Mouse (Mus musculus) heart, embryonic 15.5 days (tissue): ENCODE data around the gene Traf5. TPM values are rescaled to one million over a fixed set of nuclear protein-coding genes. Genes with fewer than 3 reads are reported as not detected.

Experiments used
- ATAC-seq: fragments of 200-750 bp; cut with Nextera tagmentation; replicated peaks from 2 replicates; pipeline ENCODE4 v1.8.0; 2017; ENCODE audit warnings: low read depth, moderate TSS enrichment; ENCODE audit not compliant: insufficient number of reproducible peaks, insufficient read depth, low FRiP score
- H3K27ac ChIP-seq: fragments of 300-500 bp; sonication (generic); 2 replicates; pipeline ENCODE4 v1.5.1; 2015; ENCODE audit warnings: mild to moderate bottlenecking, inconsistent platforms
- H3K27me3 ChIP-seq: fragments of 300-500 bp; sonication (generic); 2 replicates; pipeline ENCODE4 v1.6.1; 2015; ENCODE audit warnings: inconsistent platforms
- H3K36me3 ChIP-seq: fragments of 300-500 bp; sonication (generic); 2 replicates; pipeline ENCODE4 v1.6.1; 2015; ENCODE audit warnings: mild to moderate bottlenecking, inconsistent platforms
- H3K4me1 ChIP-seq: fragments of 300-500 bp; sonication (generic); replicated peaks from 2 replicates; pipeline ENCODE4 v1.6.1; 2015; ENCODE audit warnings: inconsistent platforms
- H3K4me2 ChIP-seq: fragments of 300-500 bp; sonication (generic); 2 replicates; pipeline ENCODE4 v1.6.1; 2015; ENCODE audit warnings: inconsistent platforms, mild to moderate bottlenecking, moderate library complexity
- H3K4me3 ChIP-seq: fragments of 300-500 bp; sonication (generic); 2 replicates; pipeline ENCODE4 v1.5.1; 2015; ENCODE audit warnings: mild to moderate bottlenecking, inconsistent platforms
- H3K9ac ChIP-seq: fragments of 300-500 bp; sonication (generic); 2 replicates; pipeline ENCODE4 v1.6.1; 2015; ENCODE audit warnings: mild to moderate bottlenecking, inconsistent platforms
- H3K9me3 ChIP-seq: fragments of 300-500 bp; sonication (generic); replicated peaks from 2 replicates; pipeline ENCODE4 v1.6.1; 2016; ENCODE audit warnings: inconsistent platforms
- WGBS: fragments of 180-500 bp; shearing (Covaris S2); methylation state at CpG from one replicate; pipeline ENCODE4 v1.1.7; 2015; ENCODE audit warnings: mixed read lengths; 5-methylcytosine and 5-hydroxymethylcytosine counted together
- polyA plus RNA-seq: library from polyadenylated mRNA; unstranded; fragments of >200 nt; fragmentation: Nextera tagmentation; extraction: Ambion mirVana; gene quantifications from 2 replicates; pipeline ENCODE4 v1.2.1, GENCODE M21; 2015

Traf5 gene
- polyA plus RNA-seq, 1 experiment from 2014 or later = 13.6 TPM

- Histone ChIP-seq H3K9me3 (no peaks in the 10 kb centered on the region), H3K4me2 (peak overlapping the region; percentile 68), H3K9ac (peak overlapping the region; percentile 63), H3K27ac (peak overlapping the region; percentile 86), H3K27me3 (peaks cover 7% of the 10 kb centered on the region; the same call in 1 of the 2 replicates), H3K4me3 (peak overlapping the region; percentile 63), H3K36me3 (no peaks in the 10 kb centered on the region), H3K4me1 (peaks cover 28% of the 10 kb centered on the region)
- ATAC-seq = peak; percentile 94
- under 1% methylated on average over 22 of the region's 22 CpGs for WGBS
These were observed 102.4 kb downstream of the Traf5 start for GRCm38 (mm10) chr1:191989994-191990393.

- ATAC-seq = no peak; the same call in 1 of the 2 replicates
- Histone ChIP-seq H3K4me2 (peak overlapping the region; percentile 68), H3K4me3 (peak overlapping the region; percentile 63; the same call in 1 of the 2 replicates), H3K9me3 (no peaks in the 10 kb centered on the region), H3K27ac (peak overlapping the region; percentile 86), H3K36me3 (no peaks in the 10 kb centered on the region), H3K9ac (no peak overlapping the region), H3K27me3 (peaks cover 8% of the 10 kb centered on the region; the same call in 1 of the 2 replicates), H3K4me1 (peaks cover 25% of the 10 kb centered on the region)
- WGBS = 47% methylated on average over 5 of the region's 5 CpGs
These were observed 103.3 kb downstream of the Traf5 start for GRCm38 (mm10) chr1:191989060-191989459.

GRCm38 (mm10) chr1:191988646-191989045, 103.7 kb downstream of the Traf5 start:
- no peaks in the 10 kb centered on the region for H3K36me3 ChIP-seq
- H3K27me3 ChIP-seq = peaks cover 8% of the 10 kb centered on the region; the same call in 1 of the 2 replicates
- 40% methylated on average over 3 of the region's 3 CpGs for WGBS
- no peak overlapping the region for H3K9ac ChIP-seq
- no peaks in the 10 kb centered on the region for H3K9me3 ChIP-seq
- H3K4me2 ChIP-seq = peak overlapping the region; percentile 68; the same call in 1 of the 2 replicates
- peak overlapping the region; percentile 86 for H3K27ac ChIP-seq
- no peak for ATAC-seq
- H3K4me1 ChIP-seq = peaks cover 25% of the 10 kb centered on the region
- H3K4me3 ChIP-seq = no peak overlapping the region

GRCm38 (mm10) chr1:191987481-191987769, 104.9 kb downstream of the Traf5 start:
- H3K9me3 ChIP-seq = no peaks in the 10 kb centered on the region
- no peak for ATAC-seq
- peaks cover 25% of the 10 kb centered on the region for H3K4me1 ChIP-seq
- 39% methylated on average over 5 of the region's 5 CpGs for WGBS
- no peaks in the 10 kb centered on the region for H3K36me3 ChIP-seq
- H3K27me3 ChIP-seq = peaks cover 8% of the 10 kb centered on the region; the same call in 1 of the 2 replicates
- H3K4me3 ChIP-seq = no peak overlapping the region
- no peak overlapping the region for H3K4me2 ChIP-seq
- no peak overlapping the region for H3K9ac ChIP-seq
- 0 out of 2 replicates have a peak overlapping the region, but pooled peaks have one; percentile 28 for H3K27ac ChIP-seq

GRCm38 (mm10) chr1:191986674-191987480, 105.5 kb downstream of the Traf5 start:
- Histone ChIP-seq H3K4me2 (no peak overlapping the region), H3K27me3 (peaks cover 8% of the 10 kb centered on the region; the same call in 1 of the 2 replicates), H3K9ac (no peak overlapping the region), H3K36me3 (no peaks in the 10 kb centered on the region), H3K27ac (0 out of 2 replicates have a peak overlapping the region, but pooled peaks have one; percentile 28), H3K4me1 (peaks cover 28% of the 10 kb centered on the region), H3K9me3 (no peaks in the 10 kb centered on the region), H3K4me3 (no peak overlapping the region)
- 69% methylated on average over 8 of the region's 8 CpGs for WGBS
- no peak for ATAC-seq

GRCm38 (mm10) chr1:191981426-191982102, 110.8 kb downstream of the Traf5 start:
- H3K9me3 ChIP-seq = no peaks in the 10 kb centered on the region
- H3K4me3 ChIP-seq = no peak overlapping the region
- no peak overlapping the region for H3K9ac ChIP-seq
- H3K4me2 ChIP-seq = no peak overlapping the region; the same call in 1 of the 2 replicates
- H3K4me1 ChIP-seq = peaks cover 57% of the 10 kb centered on the region
- no peaks in the 10 kb centered on the region for H3K36me3 ChIP-seq
- 20% methylated on average over 6 of the region's 6 CpGs for WGBS
- peaks cover 8% of the 10 kb centered on the region; the same call in 1 of the 2 replicates for H3K27me3 ChIP-seq
- peak overlapping the region; percentile 88 for H3K27ac ChIP-seq
- ATAC-seq = peak; percentile 94

- Histone ChIP-seq H3K4me2 (0 out of 2 replicates have a peak within 1 kb of the TSS, but pooled peaks have one; percentile 1), H3K9me3 (no peaks in the 10 kb centered on the region), H3K4me1 (peaks cover 48% of the 10 kb centered on the region), H3K27ac (0 out of 2 replicates have a peak within 1 kb of the TSS, but pooled peaks have one; percentile 35), H3K36me3 (no peaks in the 10 kb centered on the region), H3K9ac (no peak within 1 kb of the TSS), H3K4me3 (no peak within 1 kb of the TSS), H3K27me3 (no peaks in the 10 kb centered on the region)
- WGBS = 37% methylated on average over 5 of the region's 5 CpGs
- ATAC-seq = no peak
These were observed 115.2 kb downstream of the Traf5 start, which contains the start of gene Rd3 for GRCm38 (mm10) chr1:191977187-191977586. Gene Rd3, plus strand, starts transcription at chr1:191977370.

GRCm38 (mm10) chr1:191974509-191975405, 117.6 kb downstream of the Traf5 start:
- Histone ChIP-seq H3K27me3 (no peaks in the 10 kb centered on the region), H3K4me3 (no peak overlapping the region), H3K4me1 (peaks cover 24% of the 10 kb centered on the region), H3K4me2 (no peak overlapping the region), H3K9ac (no peak overlapping the region), H3K27ac (no peak overlapping the region), H3K36me3 (no peaks in the 10 kb centered on the region), H3K9me3 (no peaks in the 10 kb centered on the region)
- 65% methylated on average over 13 of the region's 13 CpGs for WGBS
- ATAC-seq = no peak

- no peak for ATAC-seq
- H3K27ac ChIP-seq = no peak overlapping the region
- H3K9me3 ChIP-seq = no peaks in the 10 kb centered on the region
- 57% methylated on average over 5 of the region's 5 CpGs for WGBS
- peaks cover 2% of the 10 kb centered on the region; the same call in 1 of the 2 replicates for H3K4me1 ChIP-seq
- H3K36me3 ChIP-seq = no peaks in the 10 kb centered on the region
- no peak overlapping the region for H3K9ac ChIP-seq
- no peak overlapping the region for H3K4me3 ChIP-seq
- H3K4me2 ChIP-seq = no peak overlapping the region
- no peaks in the 10 kb centered on the region; the same call in 1 of the 2 replicates for H3K27me3 ChIP-seq
These were observed 122.4 kb downstream of the Traf5 start for GRCm38 (mm10) chr1:191969939-191970338.

GRCm38 (mm10) chr1:191964773-191965481, 127.4 kb downstream of the Traf5 start:
- WGBS = 14% methylated on average over 13 of the region's 13 CpGs
- H3K9ac ChIP-seq = no peak overlapping the region
- no peaks in the 10 kb centered on the region; the same call in 1 of the 2 replicates for H3K27me3 ChIP-seq
- H3K4me2 ChIP-seq = peak overlapping the region; percentile 41; the same call in 1 of the 2 replicates
- ATAC-seq = no peak
- H3K36me3 ChIP-seq = no peaks in the 10 kb centered on the region
- no peak overlapping the region for H3K27ac ChIP-seq
- H3K4me3 ChIP-seq = no peak overlapping the region
- H3K9me3 ChIP-seq = no peaks in the 10 kb centered on the region
- peaks cover 2% of the 10 kb centered on the region; the same call in 1 of the 2 replicates for H3K4me1 ChIP-seq
